Mouse (Mus musculus): ENCODE measurements at regions not wholly inside any gene's neighbourhood (a gene's known extent, or its start where the extent isn't known, plus 50 kb on each side); places are given as distances from the start of the nearest gene placed in this dataset.

- ATAC-seq (replicated peaks; ENCODE audit: insufficient number of reproducible peaks, low FRiP score, low TSS enrichment, low read depth) (no peak), DNase-seq (ENCODE audit: low spot score) (no peak)
- H3K9ac ChIP-seq (replicated peaks; ENCODE audit: low read length): no peak overlapping the region
- H3K4me2 ChIP-seq (ENCODE audit: low read depth, low read length): no peak overlapping the region
- H3K36me3 ChIP-seq (replicated peaks; ENCODE audit: control insufficient read depth, insufficient read depth, low read depth, low read length): no peaks in the 10 kb centered on the region
- no peak overlapping the region for H3K27ac ChIP-seq (replicated peaks; ENCODE audit: low read depth, low read length)
- WGBS: 76% methylated on average over 4 of the region's 4 CpGs
- H3K4me3 ChIP-seq (ENCODE audit: low read depth, low read length): no peak overlapping the region
- no peaks in the 10 kb centered on the region for H3K9me3 ChIP-seq (replicated peaks; ENCODE audit: control insufficient read depth, low read length)
- no peaks in the 10 kb centered on the region for H3K4me1 ChIP-seq (ENCODE audit: control insufficient read depth, insufficient read depth, low read length)
- no peaks in the 10 kb centered on the region for H3K27me3 ChIP-seq (ENCODE audit: control insufficient read depth, insufficient read depth, low read length)
Observed at GRCm38 (mm10) chr8:109419029-109419596, 74.7 kb upstream of the Pmfbp1 start.

GRCm38 (mm10) chr8:109424004-109424403 is 69.8 kb upstream of the Pmfbp1 start:
- ATAC-seq (replicated peaks; ENCODE audit: insufficient number of reproducible peaks, low FRiP score, low TSS enrichment, low read depth) (no peak), DNase-seq (ENCODE audit: low spot score) (no peak)
- Histone ChIP-seq H3K4me2 (ENCODE audit: low read depth, low read length) (no peak overlapping the region), H3K36me3 (replicated peaks; ENCODE audit: control insufficient read depth, insufficient read depth, low read depth, low read length) (no peaks in the 10 kb centered on the region), H3K27me3 (ENCODE audit: control insufficient read depth, insufficient read depth, low read length) (no peaks in the 10 kb centered on the region), H3K27ac (replicated peaks; ENCODE audit: low read depth, low read length) (no peak overlapping the region), H3K4me3 (ENCODE audit: low read depth, low read length) (no peak overlapping the region), H3K9ac (replicated peaks; ENCODE audit: low read length) (no peak overlapping the region), H3K9me3 (replicated peaks; ENCODE audit: control insufficient read depth, low read length) (no peaks in the 10 kb centered on the region), H3K4me1 (ENCODE audit: control insufficient read depth, insufficient read depth, low read length) (no peaks in the 10 kb centered on the region)
- 78% methylated on average over 5 of the region's 5 CpGs for WGBS

DNA sequence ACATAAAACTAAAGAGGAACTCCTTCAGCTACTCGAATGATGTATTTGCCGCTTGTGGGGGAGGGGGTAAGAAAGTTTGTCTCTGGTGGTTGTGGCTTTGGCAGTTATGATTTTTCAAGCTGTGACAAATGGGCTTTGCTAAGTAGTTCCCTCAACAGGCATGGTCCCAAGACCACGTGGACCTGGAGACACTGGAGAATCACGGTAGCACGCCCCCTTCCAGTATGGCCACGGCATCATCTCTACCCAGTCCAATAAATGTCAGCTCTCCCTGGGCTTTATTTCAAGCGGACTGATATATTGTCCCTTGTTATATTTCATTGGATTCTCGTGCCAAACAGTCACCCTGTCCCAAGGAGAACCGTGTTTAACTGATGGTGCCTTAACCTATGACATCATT is 65.3 kb upstream of the Pmfbp1 start:
- H3K4me1 ChIP-seq (ENCODE audit: control insufficient read depth, insufficient read depth, low read length): no peaks in the 10 kb centered on the region
- ATAC-seq (replicated peaks; ENCODE audit: insufficient number of reproducible peaks, low FRiP score, low TSS enrichment, low read depth) (no peak), DNase-seq (ENCODE audit: low spot score) (no peak)
- no peak overlapping the region for H3K4me3 ChIP-seq (ENCODE audit: low read depth, low read length)
- whole genome bisulfite sequencing: 88% methylated on average over 9 of the region's 9 CpGs
- H3K27me3 ChIP-seq (ENCODE audit: control insufficient read depth, insufficient read depth, low read length): no peaks in the 10 kb centered on the region
- no peak overlapping the region for H3K27ac ChIP-seq (replicated peaks; ENCODE audit: low read depth, low read length)
- no peak overlapping the region for H3K4me2 ChIP-seq (ENCODE audit: low read depth, low read length)
- H3K9ac ChIP-seq (replicated peaks; ENCODE audit: low read length): no peak overlapping the region
- H3K9me3 ChIP-seq (replicated peaks; ENCODE audit: control insufficient read depth, low read length): no peaks in the 10 kb centered on the region
- no peaks in the 10 kb centered on the region for H3K36me3 ChIP-seq (replicated peaks; ENCODE audit: control insufficient read depth, insufficient read depth, low read depth, low read length)

- Histone ChIP-seq H3K4me1 (ENCODE audit: control insufficient read depth, insufficient read depth, low read length) (no peaks in the 10 kb centered on the region), H3K27me3 (ENCODE audit: control insufficient read depth, insufficient read depth, low read length) (no peaks in the 10 kb centered on the region), H3K4me2 (ENCODE audit: low read depth, low read length) (no peak overlapping the region), H3K36me3 (replicated peaks; ENCODE audit: control insufficient read depth, insufficient read depth, low read depth, low read length) (no peaks in the 10 kb centered on the region), H3K27ac (replicated peaks; ENCODE audit: low read depth, low read length) (no peak overlapping the region), H3K9ac (replicated peaks; ENCODE audit: low read length) (no peak overlapping the region), H3K9me3 (replicated peaks; ENCODE audit: control insufficient read depth, low read length) (no peaks in the 10 kb centered on the region), H3K4me3 (ENCODE audit: low read depth, low read length) (no peak overlapping the region)
- DNase-seq (ENCODE audit: low spot score) (no peak), ATAC-seq (replicated peaks; ENCODE audit: insufficient number of reproducible peaks, low FRiP score, low TSS enrichment, low read depth) (no peak)
- 89% methylated on average over 12 of the region's 12 CpGs for WGBS
Observed at GRCm38 (mm10) chr8:109434538-109434937, 59.3 kb upstream of the Pmfbp1 start.

GRCm38 (mm10) chr8:109436056-109436455 is 57.8 kb upstream of the Pmfbp1 start:
- Histone ChIP-seq H3K4me1 (ENCODE audit: control insufficient read depth, insufficient read depth, low read length) (no peaks in the 10 kb centered on the region), H3K36me3 (replicated peaks; ENCODE audit: control insufficient read depth, insufficient read depth, low read depth, low read length) (no peaks in the 10 kb centered on the region), H3K4me2 (ENCODE audit: low read depth, low read length) (no peak overlapping the region), H3K9me3 (replicated peaks; ENCODE audit: control insufficient read depth, low read length) (no peaks in the 10 kb centered on the region), H3K27me3 (ENCODE audit: control insufficient read depth, insufficient read depth, low read length) (no peaks in the 10 kb centered on the region), H3K4me3 (ENCODE audit: low read depth, low read length) (no peak overlapping the region), H3K27ac (replicated peaks; ENCODE audit: low read depth, low read length) (no peak overlapping the region), H3K9ac (replicated peaks; ENCODE audit: low read length) (no peak overlapping the region)
- ATAC-seq (replicated peaks; ENCODE audit: insufficient number of reproducible peaks, low FRiP score, low TSS enrichment, low read depth): no peak
- WGBS: 93% methylated on average over 4 of the region's 4 CpGs
- no peak for DNase-seq (ENCODE audit: low spot score)

DNA sequence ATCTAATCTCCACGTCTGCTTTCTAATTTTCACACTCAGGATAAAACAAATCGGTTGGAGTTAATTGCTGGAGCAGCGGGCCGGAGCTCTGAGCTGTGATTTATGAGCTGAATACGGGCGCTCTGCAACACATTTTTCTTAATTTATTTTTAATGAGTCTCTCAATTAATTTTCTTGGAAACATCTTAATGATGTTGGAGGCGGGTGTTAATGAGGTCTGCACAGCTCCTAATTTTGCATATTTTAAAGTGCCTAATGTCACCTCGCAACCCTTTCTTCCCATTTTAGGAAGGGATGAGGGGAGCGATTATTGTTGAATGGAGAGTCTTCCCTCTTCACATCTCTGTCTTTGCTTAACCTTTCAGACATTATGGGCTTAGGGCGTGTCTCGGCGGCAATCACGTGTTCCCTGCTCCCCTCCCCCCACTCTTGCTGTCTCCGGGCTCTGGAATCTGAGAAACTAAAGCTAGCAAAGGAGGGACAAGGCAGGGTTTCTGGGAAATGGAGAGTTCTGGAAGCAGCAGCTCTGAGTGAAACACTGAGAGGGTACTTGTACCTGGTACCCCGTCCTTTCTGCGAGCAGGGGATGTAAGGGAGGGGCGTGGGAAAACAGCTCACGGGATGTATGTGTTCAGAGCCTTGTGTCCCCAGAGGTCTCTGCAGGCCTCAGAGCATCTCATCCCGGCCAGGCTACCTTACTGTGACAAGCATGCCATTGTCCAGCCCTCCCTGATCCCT is 56.8 kb upstream of the Pmfbp1 start:
- 0 out of 2 replicates have a peak, but pooled peaks have one; percentile 48 for ATAC-seq (replicated peaks; ENCODE audit: insufficient number of reproducible peaks, low FRiP score, low TSS enrichment, low read depth)
- no peak overlapping the region for H3K27ac ChIP-seq (replicated peaks; ENCODE audit: low read depth, low read length)

DNA sequence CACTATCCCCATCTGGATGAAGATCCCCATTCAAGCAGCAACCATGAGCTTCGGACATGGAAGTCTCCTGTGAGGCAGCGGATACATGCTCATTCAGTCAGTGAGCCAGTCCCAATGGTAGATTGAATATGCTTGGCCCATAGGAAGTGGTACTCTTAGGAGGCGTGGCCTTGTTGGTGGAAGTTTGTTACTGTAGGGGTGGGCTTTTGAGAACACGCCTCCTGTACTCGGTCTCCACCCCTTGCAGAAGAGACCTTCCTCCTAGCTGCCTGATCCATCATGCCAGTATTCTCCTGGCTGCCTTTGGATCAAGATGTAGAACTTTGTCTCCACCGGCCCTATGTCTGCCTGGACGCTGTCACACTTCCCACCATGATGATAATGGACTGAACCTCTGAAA is 55.3 kb upstream of the Pmfbp1 start:
- Histone ChIP-seq H3K9me3 (replicated peaks; ENCODE audit: control insufficient read depth, low read length) (no peaks in the 10 kb centered on the region), H3K9ac (replicated peaks; ENCODE audit: low read length) (no peak overlapping the region), H3K27me3 (ENCODE audit: control insufficient read depth, insufficient read depth, low read length) (no peaks in the 10 kb centered on the region), H3K4me3 (ENCODE audit: low read depth, low read length) (no peak overlapping the region), H3K27ac (replicated peaks; ENCODE audit: low read depth, low read length) (no peak overlapping the region), H3K4me1 (ENCODE audit: control insufficient read depth, insufficient read depth, low read length) (no peaks in the 10 kb centered on the region), H3K36me3 (replicated peaks; ENCODE audit: control insufficient read depth, insufficient read depth, low read depth, low read length) (no peaks in the 10 kb centered on the region), H3K4me2 (ENCODE audit: low read depth, low read length) (no peak overlapping the region)
- ATAC-seq (replicated peaks; ENCODE audit: insufficient number of reproducible peaks, low FRiP score, low TSS enrichment, low read depth) (no peak), DNase-seq (ENCODE audit: low spot score) (no peak)
- 91% methylated on average over 7 of the region's 7 CpGs for WGBS

More for the DNA sequence above, 56.8 kb upstream of the Pmfbp1 start:
- Histone ChIP-seq H3K4me3 (ENCODE audit: low read depth, low read length) (no peak overlapping the region), H3K36me3 (replicated peaks; ENCODE audit: control insufficient read depth, insufficient read depth, low read depth, low read length) (no peaks in the 10 kb centered on the region), H3K4me1 (ENCODE audit: control insufficient read depth, insufficient read depth, low read length) (no peaks in the 10 kb centered on the region), H3K4me2 (ENCODE audit: low read depth, low read length) (no peak overlapping the region), H3K9me3 (replicated peaks; ENCODE audit: control insufficient read depth, low read length) (no peaks in the 10 kb centered on the region), H3K9ac (replicated peaks; ENCODE audit: low read length) (no peak overlapping the region), H3K27me3 (ENCODE audit: control insufficient read depth, insufficient read depth, low read length) (no peaks in the 10 kb centered on the region)
- 59% methylated on average over 19 of the region's 19 CpGs for WGBS
- peak; percentile 55 for DNase-seq (ENCODE audit: low spot score)
